Mouse (Mus musculus) forebrain, embryonic 12.5 days (tissue): ENCODE measurements at regions not wholly inside any gene's neighbourhood (a gene's known extent, or its start where the extent isn't known, plus 50 kb on each side); places are given as distances from the start of the nearest gene placed in this dataset.

Source experiments
- ATAC-seq: fragments of 200-750 bp; cut with Nextera tagmentation; 2 replicates; pipeline ENCODE4 v1.8.0; 2017; ENCODE audit warnings: moderate TSS enrichment; ENCODE audit not compliant: low FRiP score
- H3K27ac ChIP-seq: fragments of 300-500 bp; sonication (generic); 2 replicates; pipeline ENCODE4 v1.5.1; 2016; ENCODE audit warnings: mild to moderate bottlenecking
- H3K27me3 ChIP-seq: fragments of 300-500 bp; sonication (generic); 2 replicates; pipeline ENCODE4 v1.6.1; 2016; ENCODE audit warnings: mild to moderate bottlenecking
- H3K36me3 ChIP-seq: fragments of 300-500 bp; sonication (generic); replicated peaks from 2 replicates; pipeline ENCODE4 v1.6.1; 2016; ENCODE audit warnings: mild to moderate bottlenecking
- H3K4me1 ChIP-seq: fragments of 300-500 bp; sonication (generic); 2 replicates; pipeline ENCODE4 v1.6.1; 2016
- H3K4me2 ChIP-seq: fragments of 300-500 bp; sonication (generic); 2 replicates; pipeline ENCODE4 v1.6.1; 2016; ENCODE audit warnings: mild to moderate bottlenecking, moderate library complexity
- H3K4me3 ChIP-seq: fragments of 300-500 bp; sonication (generic); replicated peaks from 2 replicates; pipeline ENCODE4 v1.5.1; 2016; ENCODE audit warnings: mild to moderate bottlenecking
- H3K9ac ChIP-seq: fragments of 300-500 bp; sonication (generic); 2 replicates; pipeline ENCODE4 v1.6.1; 2016; ENCODE audit warnings: mild to moderate bottlenecking
- H3K9me3 ChIP-seq: fragments of 300-500 bp; sonication (generic); 2 replicates; pipeline ENCODE4 v1.6.1; 2016
- WGBS: fragments of 180-500 bp; shearing (Covaris S2); methylation state at CpG from one replicate; pipeline ENCODE4 v1.1.7; 2016; 5-methylcytosine and 5-hydroxymethylcytosine counted together

- H3K27me3 ChIP-seq: no peaks in the 10 kb centered on the region
- 92% methylated on average over 7 of the region's 7 CpGs for WGBS
- H3K36me3 ChIP-seq: no peaks in the 10 kb centered on the region
- no peak overlapping the region for H3K4me3 ChIP-seq
- no peak for ATAC-seq
- no peaks in the 10 kb centered on the region for H3K4me1 ChIP-seq
- no peak overlapping the region for H3K9ac ChIP-seq
- H3K27ac ChIP-seq: no peak overlapping the region
- H3K4me2 ChIP-seq: no peak overlapping the region
- H3K9me3 ChIP-seq: no peaks in the 10 kb centered on the region
Observed at GRCm38 (mm10) chr15:62157200-62158033, 1234.6 kb upstream of the A1bg start.

GRCm38 (mm10) chr15:62153222-62153621, 1230.4 kb upstream of the A1bg start:
- no peaks in the 10 kb centered on the region for H3K27me3 ChIP-seq
- no peaks in the 10 kb centered on the region for H3K36me3 ChIP-seq
- no peak overlapping the region for H3K4me3 ChIP-seq
- no peak for ATAC-seq
- no peak overlapping the region for H3K27ac ChIP-seq
- 64% methylated on average over 9 of the region's 9 CpGs for WGBS
- no peak overlapping the region for H3K9ac ChIP-seq
- no peak overlapping the region for H3K4me2 ChIP-seq
- no peaks in the 10 kb centered on the region; the same call in 1 of the 2 replicates for H3K4me1 ChIP-seq
- no peaks in the 10 kb centered on the region for H3K9me3 ChIP-seq

- Histone ChIP-seq H3K4me3 (no peak overlapping the region), H3K4me1 (peaks cover 10% of the 10 kb centered on the region), H3K9ac (no peak overlapping the region), H3K27ac (no peak overlapping the region), H3K9me3 (no peaks in the 10 kb centered on the region), H3K4me2 (no peak overlapping the region), H3K36me3 (no peaks in the 10 kb centered on the region), H3K27me3 (no peaks in the 10 kb centered on the region)
- ATAC-seq: no peak
- WGBS: 95% methylated on average over 2 of the region's 2 CpGs
Observed at GRCm38 (mm10) chr15:62152133-62152532, 1229.3 kb upstream of the A1bg start.

- no peak overlapping the region for H3K4me2 ChIP-seq
- no peak overlapping the region for H3K9ac ChIP-seq
- H3K4me3 ChIP-seq: no peak overlapping the region
- no peak overlapping the region for H3K27ac ChIP-seq
- no peaks in the 10 kb centered on the region for H3K36me3 ChIP-seq
- 92% methylated on average over 3 of the region's 3 CpGs for WGBS
- no peaks in the 10 kb centered on the region for H3K27me3 ChIP-seq
- H3K9me3 ChIP-seq: no peaks in the 10 kb centered on the region
- no peak for ATAC-seq
- peaks cover 12% of the 10 kb centered on the region for H3K4me1 ChIP-seq
Observed at GRCm38 (mm10) chr15:62151690-62152089, 1228.9 kb upstream of the A1bg start.

- peaks cover 12% of the 10 kb centered on the region for H3K4me1 ChIP-seq
- no peaks in the 10 kb centered on the region for H3K9me3 ChIP-seq
- no peaks in the 10 kb centered on the region for H3K36me3 ChIP-seq
- WGBS: 100% methylated on average over 4 of the region's 4 CpGs
- ATAC-seq: no peak
- no peak overlapping the region for H3K4me2 ChIP-seq
- H3K27ac ChIP-seq: no peak overlapping the region
- no peaks in the 10 kb centered on the region for H3K27me3 ChIP-seq
- H3K4me3 ChIP-seq: no peak overlapping the region
- no peak overlapping the region for H3K9ac ChIP-seq
Observed at GRCm38 (mm10) chr15:62150296-62150695, 1227.5 kb upstream of the A1bg start.

GRCm38 (mm10) chr15:62148680-62149237, 1225.9 kb upstream of the A1bg start:
- 89% methylated on average over 10 of the region's 10 CpGs for WGBS
- no peaks in the 10 kb centered on the region for H3K36me3 ChIP-seq
- H3K4me2 ChIP-seq: no peak overlapping the region
- H3K27me3 ChIP-seq: no peaks in the 10 kb centered on the region
- no peak overlapping the region for H3K27ac ChIP-seq
- H3K9ac ChIP-seq: no peak overlapping the region
- no peaks in the 10 kb centered on the region for H3K9me3 ChIP-seq
- ATAC-seq: no peak
- no peak overlapping the region for H3K4me3 ChIP-seq
- peaks cover 12% of the 10 kb centered on the region for H3K4me1 ChIP-seq

GRCm38 (mm10) chr15:62147343-62147953, 1224.6 kb upstream of the A1bg start:
- H3K9me3 ChIP-seq: no peaks in the 10 kb centered on the region
- H3K4me3 ChIP-seq: no peak overlapping the region
- no peaks in the 10 kb centered on the region for H3K27me3 ChIP-seq
- no peak overlapping the region for H3K27ac ChIP-seq
- 18% methylated on average over 5 of the region's 5 CpGs for WGBS
- H3K36me3 ChIP-seq: no peaks in the 10 kb centered on the region
- H3K9ac ChIP-seq: no peak overlapping the region
- H3K4me1 ChIP-seq: peaks cover 12% of the 10 kb centered on the region
- no peak overlapping the region for H3K4me2 ChIP-seq
- ATAC-seq: no peak; the same call in 1 of the 2 replicates

- Histone ChIP-seq H3K27ac (no peak overlapping the region), H3K9ac (no peak overlapping the region), H3K4me2 (no peak overlapping the region), H3K4me1 (peaks cover 12% of the 10 kb centered on the region), H3K9me3 (no peaks in the 10 kb centered on the region), H3K4me3 (no peak overlapping the region), H3K36me3 (no peaks in the 10 kb centered on the region), H3K27me3 (no peaks in the 10 kb centered on the region)
- WGBS: 92% methylated on average over 4 of the region's 4 CpGs
- no peak for ATAC-seq
Observed at GRCm38 (mm10) chr15:62145643-62146285, 1223.0 kb upstream of the A1bg start.

GRCm38 (mm10) chr15:62144776-62145564, 1222.2 kb upstream of the A1bg start:
- H3K4me2 ChIP-seq: no peak overlapping the region
- H3K27me3 ChIP-seq: no peaks in the 10 kb centered on the region
- H3K4me1 ChIP-seq: peaks cover 12% of the 10 kb centered on the region
- no peaks in the 10 kb centered on the region for H3K36me3 ChIP-seq
- H3K9ac ChIP-seq: no peak overlapping the region
- WGBS: 91% methylated on average over 10 of the region's 10 CpGs
- no peak overlapping the region for H3K27ac ChIP-seq
- no peaks in the 10 kb centered on the region for H3K9me3 ChIP-seq
- ATAC-seq: no peak
- no peak overlapping the region for H3K4me3 ChIP-seq

GRCm38 (mm10) chr15:62139859-62140258, 1217.0 kb upstream of the A1bg start:
- H3K9ac ChIP-seq: no peak overlapping the region
- no peaks in the 10 kb centered on the region for H3K36me3 ChIP-seq
- H3K9me3 ChIP-seq: no peaks in the 10 kb centered on the region
- no peak overlapping the region for H3K4me3 ChIP-seq
- no peaks in the 10 kb centered on the region for H3K27me3 ChIP-seq
- no peak for ATAC-seq
- no peaks in the 10 kb centered on the region for H3K4me1 ChIP-seq
- H3K4me2 ChIP-seq: no peak overlapping the region
- H3K27ac ChIP-seq: no peak overlapping the region
- WGBS: 74% methylated on average over 4 of the region's 4 CpGs

GRCm38 (mm10) chr15:62139192-62139591, 1216.4 kb upstream of the A1bg start:
- Histone ChIP-seq H3K27me3 (no peaks in the 10 kb centered on the region), H3K9ac (no peak overlapping the region), H3K4me2 (no peak overlapping the region), H3K27ac (no peak overlapping the region), H3K4me3 (no peak overlapping the region), H3K9me3 (no peaks in the 10 kb centered on the region), H3K4me1 (no peaks in the 10 kb centered on the region), H3K36me3 (no peaks in the 10 kb centered on the region)
- no peak for ATAC-seq
- 60% methylated on average over 5 of the region's 5 CpGs for whole genome bisulfite sequencing

GRCm38 (mm10) chr15:62138701-62139100, 1215.9 kb upstream of the A1bg start:
- H3K27ac ChIP-seq: no peak overlapping the region
- no peaks in the 10 kb centered on the region for H3K9me3 ChIP-seq
- ATAC-seq: no peak
- H3K36me3 ChIP-seq: no peaks in the 10 kb centered on the region
- H3K4me3 ChIP-seq: no peak overlapping the region
- H3K9ac ChIP-seq: no peak overlapping the region
- 87% methylated on average over 6 of the region's 6 CpGs for WGBS
- no peaks in the 10 kb centered on the region for H3K27me3 ChIP-seq
- H3K4me2 ChIP-seq: no peak overlapping the region
- no peaks in the 10 kb centered on the region for H3K4me1 ChIP-seq
